Mouse (Mus musculus): ENCODE measurements around the gene Mfn2.
"Not testable (repeated sequence)": the region's sequence is repeated elsewhere in the genome, so short reads cannot be mapped to it uniquely, and the experiment has no call there.

Mfn2 gene

DNA sequence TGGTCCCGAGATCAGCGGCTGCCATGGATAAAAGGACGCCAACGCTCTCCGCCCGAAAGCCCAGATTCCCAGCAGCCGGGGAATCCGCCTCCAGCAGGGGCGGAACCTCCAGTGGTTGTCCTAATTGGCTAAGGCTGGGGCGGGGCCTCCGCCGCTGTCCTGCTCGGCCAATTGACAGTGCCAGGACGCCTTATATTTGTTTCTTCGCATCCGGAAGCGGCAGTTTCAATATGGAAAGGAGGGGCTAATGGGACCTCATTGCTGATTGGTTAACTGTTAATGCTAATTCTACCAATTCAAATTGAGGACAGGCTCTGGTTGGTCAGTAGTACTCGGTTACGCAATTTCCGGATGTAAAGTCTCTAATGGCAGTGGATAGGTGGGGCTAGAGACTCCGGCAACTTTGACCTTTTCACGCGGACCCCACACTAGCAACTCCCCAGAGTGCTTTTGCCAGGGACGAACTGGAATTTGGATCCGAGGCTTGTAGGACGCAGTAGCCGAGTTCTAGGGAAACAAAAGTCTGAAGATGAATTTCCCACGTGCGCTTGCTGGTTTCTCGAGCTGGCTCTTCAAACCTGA, 36.0 kb downstream of the Mfn2 start, which contains the start of the genes Miip and Fv1:
Gene Miip, minus strand, starts transcription at position 367 of the 582 bp plus-strand sequence.
Gene Fv1, plus strand, starts transcription at position 530 of the 582 bp plus-strand sequence.
- ATAC-seq (ENCODE audit: low TSS enrichment), result peak; percentile 97

DNA sequence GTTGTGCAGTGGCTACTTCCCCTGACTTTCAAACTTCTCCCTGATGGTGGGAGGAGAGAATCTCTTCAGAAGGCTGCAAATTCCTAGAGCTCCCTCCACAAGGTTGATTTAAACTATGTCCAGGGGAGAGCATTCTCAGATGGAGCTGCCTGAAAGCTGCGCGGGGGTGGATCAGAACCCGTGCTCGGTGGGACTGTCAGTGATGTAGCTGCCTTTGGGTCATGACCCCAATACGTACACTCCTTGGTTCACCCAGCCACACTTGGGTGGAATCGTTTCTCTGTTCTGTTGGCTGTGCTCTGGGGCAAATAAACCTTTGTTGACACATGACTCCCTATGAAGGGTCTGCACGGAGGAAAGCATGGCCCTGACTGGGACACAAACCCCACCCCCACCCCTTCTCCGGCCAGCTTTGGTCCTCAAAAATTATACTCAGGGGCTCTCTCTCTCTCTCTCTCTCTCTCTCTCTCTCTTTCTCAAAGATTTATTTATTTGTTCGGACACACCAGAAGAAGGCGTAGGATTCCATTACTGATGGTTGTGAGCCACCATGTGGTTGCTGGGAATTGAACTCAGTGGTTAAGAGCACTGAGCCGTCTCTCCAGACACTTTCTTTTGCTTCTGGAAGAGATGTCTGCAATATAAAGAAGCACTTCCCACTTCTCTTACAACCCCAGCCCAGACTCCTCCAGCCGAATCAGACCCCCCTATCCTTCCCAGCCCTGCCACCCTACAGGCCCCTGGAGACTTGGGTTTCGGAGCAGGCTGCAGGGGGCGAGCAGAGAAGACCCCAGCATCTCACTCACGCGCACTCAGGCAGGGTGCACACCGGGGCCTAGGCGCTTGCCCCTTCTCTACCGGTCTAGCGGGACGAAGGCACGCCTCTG, 36.7 kb downstream of the Mfn2 start:
- ATAC-seq (ENCODE audit: low TSS enrichment), result no peak; the same call in 1 of the 2 replicates

DNA sequence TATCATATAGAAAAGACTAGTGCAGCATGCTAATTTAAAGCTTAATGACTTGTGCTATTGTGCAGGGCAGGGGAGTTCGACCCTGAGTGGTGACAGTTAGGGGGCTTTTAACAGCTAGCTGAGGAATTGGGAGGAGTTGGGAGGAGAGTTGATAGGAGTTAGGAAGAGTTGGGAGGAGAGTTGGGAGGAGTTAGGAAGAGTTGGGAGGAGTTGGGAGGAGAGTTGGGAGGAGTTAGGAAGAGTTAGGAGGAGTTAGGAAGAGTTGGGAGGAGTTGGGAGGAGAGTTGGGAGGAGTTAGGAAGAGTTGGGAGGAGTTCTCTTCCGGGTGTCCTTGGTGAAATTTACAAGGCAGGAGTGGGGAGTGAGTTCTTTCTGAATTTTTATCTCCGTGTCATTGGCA, 37.7 kb downstream of the Mfn2 start:
- not testable (repeated sequence) for ATAC-seq (ENCODE audit: low TSS enrichment)

DNA sequence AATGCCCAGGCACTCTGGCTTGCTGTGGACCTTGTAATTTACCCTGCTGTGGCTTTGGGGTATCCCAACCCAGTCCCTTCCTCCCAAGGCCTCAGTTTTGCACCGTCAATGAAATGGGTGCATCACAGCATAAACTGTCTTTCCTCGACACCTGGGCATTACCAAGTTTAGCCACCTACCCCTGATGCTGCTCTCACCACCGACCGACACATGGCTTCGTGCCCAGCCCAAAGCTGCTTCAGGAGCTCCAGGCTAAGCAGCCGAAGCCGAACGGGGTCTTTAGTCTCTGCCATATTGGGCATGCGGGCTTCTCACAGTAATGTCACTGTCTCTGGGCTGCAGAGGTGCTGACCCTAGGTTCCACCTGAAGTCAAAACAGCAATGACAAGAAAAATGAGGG, 38.4 kb downstream of the Mfn2 start:
- ATAC-seq (ENCODE audit: low TSS enrichment), result no peak

DNA sequence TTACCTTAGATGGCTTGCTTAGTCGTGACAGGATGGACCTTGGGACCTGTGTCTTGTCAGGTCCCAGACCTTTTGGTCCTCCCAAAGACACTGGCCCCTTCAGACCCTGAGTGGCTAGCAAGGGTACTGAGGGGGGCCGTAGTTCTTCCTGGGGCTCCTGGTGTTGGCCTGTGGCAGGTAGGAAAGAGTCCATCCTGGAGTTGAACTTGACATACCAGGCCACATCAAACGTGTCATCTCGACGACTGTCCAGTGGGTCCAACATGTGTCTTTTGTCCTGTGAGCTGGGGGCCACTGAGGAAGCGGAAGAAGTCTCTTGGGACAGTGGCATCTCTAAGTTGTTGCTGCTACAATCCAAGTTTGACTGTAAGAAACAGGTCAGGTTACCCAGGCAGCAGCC, 38.9 kb downstream of the Mfn2 start:
- ATAC-seq (ENCODE audit: low TSS enrichment), result no peak

DNA sequence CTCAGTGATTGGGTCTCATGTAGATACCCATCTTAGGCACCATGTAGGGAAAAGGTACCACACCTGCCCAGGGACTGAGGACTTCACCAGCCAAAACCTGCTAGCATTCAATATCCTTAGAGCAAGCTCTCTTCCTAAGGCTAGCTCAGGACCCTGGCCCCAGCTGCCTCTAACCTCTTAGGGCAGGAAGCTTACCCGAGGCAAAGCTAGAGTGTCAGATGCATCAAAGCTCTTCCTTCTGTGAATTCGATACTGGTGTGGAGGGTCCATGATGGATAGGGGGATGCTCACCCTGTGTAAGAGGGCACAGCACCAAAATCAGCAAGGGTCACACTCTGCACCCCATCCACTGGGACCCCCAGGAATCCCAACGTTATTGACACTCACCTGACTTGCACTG, 42.5 kb downstream of the Mfn2 start:
- no peak for ATAC-seq (ENCODE audit: low TSS enrichment)

DNA sequence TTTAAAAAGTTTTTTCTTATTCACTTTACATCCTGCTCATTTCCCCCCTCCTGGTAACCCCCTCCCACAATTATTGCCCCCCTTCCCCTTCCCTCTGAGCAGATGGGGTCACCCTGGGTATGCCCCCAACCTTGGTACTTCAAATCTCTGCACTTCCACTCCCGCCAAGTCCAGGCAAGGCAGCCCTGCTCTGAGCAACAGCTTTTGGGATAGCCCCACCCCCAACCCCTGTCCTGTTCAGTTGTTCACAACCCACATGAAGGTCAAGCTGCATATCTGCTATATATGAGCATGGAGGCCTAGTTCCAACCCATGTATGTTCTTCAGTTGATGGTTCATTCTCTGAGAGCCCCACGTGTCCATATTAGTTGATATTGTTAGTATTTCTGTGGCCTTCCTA, 53.7 kb downstream of the Mfn2 start:
- no peak for ATAC-seq (ENCODE audit: low TSS enrichment)

DNA sequence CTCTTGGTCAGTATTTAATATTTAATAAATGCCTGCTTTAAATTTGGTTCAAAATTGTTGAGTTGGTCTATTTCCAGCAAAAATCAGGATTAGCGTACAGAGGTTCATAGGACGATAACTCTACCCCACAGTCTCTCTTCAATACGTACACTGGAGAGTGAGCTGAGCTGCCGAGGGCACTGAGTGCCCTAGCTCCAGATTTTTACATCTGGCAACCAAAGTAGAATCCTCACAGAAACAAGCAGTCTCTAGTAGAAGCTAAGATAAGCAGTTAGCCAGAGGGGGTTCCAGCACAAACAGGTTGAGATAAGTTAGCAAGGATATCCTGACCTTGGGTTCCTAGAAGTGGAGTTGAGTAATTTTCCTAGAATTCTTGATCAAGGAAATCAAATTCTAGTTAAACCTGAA, 55.9 kb downstream of the Mfn2 start:
- ATAC-seq (ENCODE audit: low TSS enrichment), result peak; percentile 79

DNA sequence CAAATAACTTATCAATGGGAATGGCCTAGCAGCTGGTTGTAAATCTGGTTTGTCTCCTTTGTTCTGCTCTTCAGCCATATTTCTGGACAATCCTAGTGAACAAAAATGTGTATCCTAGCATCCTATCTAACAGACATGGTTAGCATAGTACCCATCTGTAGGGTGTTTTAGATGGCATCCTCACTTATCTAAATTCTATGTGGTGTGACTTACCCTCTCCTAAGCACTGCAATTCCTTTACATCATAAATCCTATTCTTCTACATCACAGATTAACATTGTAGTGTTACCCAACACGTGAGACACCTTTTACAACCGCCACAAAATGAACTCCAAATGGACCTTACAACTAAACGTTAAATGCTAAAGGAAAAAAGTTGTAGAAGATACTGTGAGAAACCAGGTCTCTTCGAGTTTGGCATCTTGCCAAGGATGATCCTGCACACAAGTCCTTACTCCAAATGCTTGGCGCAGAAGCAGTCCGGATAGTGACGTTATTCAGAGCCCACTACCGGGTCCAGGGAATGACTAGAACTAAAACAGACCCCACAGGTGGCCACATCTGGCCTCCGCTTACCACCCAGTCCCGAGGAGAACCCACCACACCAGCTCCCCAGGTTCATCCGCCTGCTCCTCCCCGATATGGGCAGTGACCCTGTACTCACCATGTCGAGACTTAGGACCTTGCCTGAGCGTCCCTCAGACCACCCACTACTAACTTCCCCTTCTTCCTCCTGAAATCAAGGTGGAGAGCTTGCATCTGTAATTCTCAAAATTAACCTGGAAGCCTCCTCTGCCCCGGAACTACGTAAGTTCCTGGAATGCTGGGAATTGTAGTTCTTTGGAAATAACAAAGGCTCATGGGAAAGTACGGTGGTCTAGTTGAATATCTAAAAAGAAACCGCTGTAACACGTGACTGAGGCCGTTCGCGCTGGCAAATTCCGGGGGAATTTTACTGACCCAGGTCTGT, 56.6 kb downstream of the Mfn2 start, which contains the start of gene Zfp933:
Gene Zfp933, minus strand, starts transcription at position 753 of the 970 bp plus-strand sequence.
- peak; percentile 97 for ATAC-seq (ENCODE audit: low TSS enrichment)

DNA sequence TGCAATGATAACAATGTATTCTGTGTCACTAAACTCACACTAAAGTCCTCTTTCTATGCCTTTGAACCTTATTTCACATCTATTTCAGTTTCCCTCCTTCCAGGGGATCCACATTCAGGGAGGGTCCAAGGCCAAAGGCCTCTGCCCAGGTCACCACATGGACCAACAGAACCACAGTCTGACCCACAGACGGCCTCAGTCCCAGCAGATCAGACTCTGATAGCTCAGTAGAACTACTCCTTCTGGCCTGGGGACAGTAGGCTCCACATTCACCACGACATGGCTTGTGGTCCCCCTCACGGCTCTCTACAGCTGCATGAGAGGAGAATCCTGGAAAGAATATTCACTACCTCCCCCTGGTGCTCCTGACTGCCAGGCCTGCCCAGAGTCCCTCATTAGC, 61.6 kb downstream of the Mfn2 start:
- ATAC-seq (ENCODE audit: low TSS enrichment), result no peak

DNA sequence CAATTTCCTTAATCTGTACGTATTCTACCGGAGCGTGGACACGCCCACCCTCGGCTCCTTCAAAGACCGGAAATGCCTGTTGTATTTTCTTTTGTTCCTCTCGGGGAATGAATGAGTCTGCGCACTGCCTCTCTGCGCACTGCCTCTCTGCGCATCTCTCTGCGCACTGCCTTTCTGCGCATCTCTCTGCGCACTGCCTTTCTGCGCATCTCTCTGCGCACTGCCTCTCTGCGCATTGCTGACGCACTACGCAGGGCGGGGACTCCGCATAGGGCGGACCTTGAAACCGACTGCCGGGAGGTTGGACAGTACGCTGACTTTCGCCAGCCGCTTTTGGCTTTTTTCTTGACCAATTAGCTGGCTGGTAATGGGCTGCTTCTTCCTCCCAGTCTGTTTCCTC, 65.2 kb downstream of the Mfn2 start:
- ATAC-seq (ENCODE audit: low TSS enrichment), result not testable (repeated sequence)

DNA sequence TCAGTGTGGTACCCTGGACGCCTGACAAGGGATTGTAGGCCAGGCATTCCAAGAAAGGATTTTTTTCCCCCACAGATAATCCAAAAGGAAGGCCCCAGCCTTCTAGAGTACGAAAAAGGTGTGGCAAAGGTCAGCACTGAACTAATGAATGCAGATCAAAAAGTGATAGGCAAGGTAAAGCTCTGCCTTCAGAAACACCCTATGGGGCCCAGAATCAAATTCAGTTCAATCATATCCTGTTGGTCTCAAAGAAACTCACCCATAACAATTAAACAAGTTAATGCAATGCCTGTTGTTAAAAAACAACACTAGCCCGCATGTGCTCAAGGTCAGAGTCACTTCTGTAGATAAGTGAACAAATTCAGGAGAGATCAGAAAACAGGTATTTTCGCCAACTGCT, 80.1 kb downstream of the Mfn2 start:
- no peak for ATAC-seq (ENCODE audit: low TSS enrichment)
